Mouse (Mus musculus) layer of hippocampus, adult 11-12 months (tissue): ENCODE data around the gene Kpna6.

Source experiments
- DNase-seq: peaks from one replicate; pipeline ENCODE4 v3.0.0; 2022; ENCODE audit warnings: low spot score

Gene Kpna6

DNA sequence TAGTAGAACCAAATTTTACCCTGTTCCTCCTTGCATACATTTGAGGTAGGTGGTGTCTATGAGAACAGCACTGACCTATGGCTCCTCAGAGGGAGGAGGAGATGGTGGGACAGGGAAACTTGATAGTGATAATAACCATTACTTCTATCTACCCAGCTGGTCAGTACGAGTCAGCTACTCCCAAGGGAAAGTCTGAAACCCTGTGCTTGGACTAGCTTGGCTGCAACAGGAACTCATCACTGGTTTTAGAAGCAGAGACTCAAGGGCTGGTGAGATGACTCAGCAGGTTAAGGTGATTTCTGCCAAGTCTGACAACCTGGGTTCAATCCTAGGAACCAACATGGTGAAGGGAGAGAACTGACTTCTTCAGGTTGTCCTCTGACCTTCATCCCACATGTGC, 23.9 kb downstream of the Kpna6 start:
- no peak for DNase-seq

DNA sequence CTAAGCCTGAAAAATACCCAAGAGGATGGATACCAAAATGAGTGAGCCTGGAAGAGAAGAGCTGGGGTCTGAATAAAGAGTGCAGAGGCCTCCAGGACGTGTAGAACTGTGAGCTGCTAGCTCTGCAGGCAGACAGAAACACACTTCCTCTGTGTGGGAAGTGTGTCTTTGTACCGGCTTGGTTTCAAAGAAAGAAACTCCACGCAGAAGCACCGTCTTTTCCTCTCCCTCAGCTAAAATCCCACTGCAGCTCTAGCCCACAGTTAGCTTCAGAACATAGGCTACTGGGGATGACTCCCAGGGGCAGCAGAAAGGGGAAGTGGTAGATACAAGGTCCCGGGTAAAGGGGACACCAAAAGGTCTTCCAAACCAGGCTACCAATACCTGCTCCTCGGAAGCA, 27.4 kb downstream of the Kpna6 start:
- DNase-seq, result no peak

DNA sequence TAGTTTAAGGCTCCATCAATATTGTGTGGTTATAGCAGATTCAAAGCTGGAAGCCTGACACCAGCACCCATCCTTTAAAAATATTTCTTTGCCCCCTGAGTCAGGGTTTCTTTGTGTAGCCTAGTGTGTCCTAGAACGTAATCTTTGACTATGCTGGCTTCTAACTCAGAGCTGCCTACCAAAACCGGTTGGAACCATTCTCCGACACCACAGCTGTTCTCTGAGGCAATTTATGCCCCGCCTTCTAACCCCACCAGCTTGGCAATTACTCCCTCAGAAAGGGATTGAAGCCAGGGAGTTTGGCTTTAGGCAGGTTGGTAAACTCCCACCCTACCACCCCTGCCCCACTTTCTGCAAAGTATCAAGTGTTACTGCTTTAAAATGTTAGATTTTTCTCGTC, 30.8 kb downstream of the Kpna6 start:
- DNase-seq, result no peak

DNA sequence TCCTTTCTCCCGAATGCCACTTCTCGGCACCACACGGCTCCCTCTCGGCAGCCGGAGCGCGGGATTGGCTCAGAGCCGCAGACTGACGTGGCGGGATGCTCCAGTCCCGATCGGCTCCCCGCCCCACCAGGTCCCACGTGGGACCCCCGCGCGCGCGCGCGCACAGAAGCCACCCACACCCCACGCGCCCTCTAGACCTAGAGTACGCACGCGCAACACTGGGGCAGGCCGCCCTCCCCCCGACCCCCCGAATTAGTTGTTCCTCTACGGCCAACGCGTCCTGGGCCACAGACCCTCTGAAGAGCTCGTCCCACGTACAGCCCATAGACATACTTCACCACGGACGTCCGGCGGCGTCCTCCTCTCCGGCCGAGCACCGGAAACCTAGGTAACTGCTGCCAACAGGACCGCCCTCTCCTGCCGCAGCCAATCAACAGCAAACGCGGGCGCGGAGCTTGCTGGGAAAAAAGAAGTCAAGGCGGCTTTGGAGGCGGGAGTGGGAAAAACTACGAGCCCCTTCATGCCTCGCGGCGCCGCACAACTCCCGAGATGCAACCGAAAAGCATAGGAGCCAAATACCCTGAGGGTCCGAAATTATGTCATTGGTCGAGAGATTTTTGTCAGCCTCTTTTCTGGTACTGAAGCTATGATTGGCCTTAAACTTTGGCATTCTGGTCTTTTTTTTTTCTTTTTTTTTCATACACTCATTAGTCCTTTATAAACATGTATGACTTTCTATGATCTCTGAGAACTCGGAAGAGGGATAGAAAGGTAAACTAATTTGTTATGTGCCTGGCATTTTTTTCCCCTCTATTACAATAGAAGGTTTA, 31.7 kb downstream of the Kpna6 start, which contains the start of gene Txlna:
Txlna (minus strand) TSS at position 428 of the 830 bp plus-strand sequence.
- peak; percentile 98 for DNase-seq

DNA sequence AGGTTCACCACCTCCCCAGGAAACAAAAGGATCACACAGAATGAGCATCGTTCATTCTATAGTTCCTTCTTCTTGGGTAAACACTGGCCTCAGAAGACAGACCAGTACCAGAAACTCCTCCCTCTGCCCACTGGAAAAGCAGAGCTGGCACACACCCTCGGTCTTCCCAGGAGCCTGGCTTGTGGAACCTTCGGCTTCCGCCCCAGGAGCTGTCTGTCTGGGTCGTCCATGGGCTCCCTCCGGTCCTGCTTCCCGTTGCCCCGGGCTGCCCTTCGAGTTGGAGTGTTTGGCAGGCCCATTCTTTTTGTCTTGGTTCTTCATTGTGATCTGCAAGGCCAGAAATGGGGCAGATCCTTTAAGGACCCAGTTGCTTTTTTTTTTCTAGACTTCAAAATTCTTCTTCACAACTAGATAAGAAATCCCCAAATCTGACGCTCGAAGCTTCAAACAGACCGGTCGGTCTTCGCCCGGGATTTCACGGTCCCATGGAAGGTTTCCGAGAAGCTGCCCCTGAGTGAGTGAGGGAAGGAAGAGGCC, 32.4 kb downstream of the Kpna6 start:
- DNase-seq, result no peak

DNA sequence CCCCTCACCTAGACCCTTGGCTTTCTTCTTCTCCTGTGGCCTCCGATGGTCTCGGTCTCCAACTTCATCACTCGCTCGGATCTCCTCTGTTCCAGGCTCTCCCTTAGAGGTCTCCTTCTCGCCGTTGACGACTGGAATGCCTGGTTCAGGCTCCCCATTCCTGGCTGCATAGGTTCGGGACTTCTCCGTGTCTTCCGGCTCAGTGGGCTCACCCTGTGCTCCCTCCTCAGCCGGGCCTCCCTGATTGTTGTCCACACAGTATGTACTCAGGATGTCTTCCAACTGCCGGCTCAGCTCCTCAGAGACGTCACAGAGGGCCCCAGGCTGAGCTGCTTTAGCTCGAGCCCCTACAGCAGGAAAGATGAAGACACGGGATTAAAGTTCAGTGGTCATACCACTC, 33.3 kb downstream of the Kpna6 start:
- DNase-seq, result no peak

DNA sequence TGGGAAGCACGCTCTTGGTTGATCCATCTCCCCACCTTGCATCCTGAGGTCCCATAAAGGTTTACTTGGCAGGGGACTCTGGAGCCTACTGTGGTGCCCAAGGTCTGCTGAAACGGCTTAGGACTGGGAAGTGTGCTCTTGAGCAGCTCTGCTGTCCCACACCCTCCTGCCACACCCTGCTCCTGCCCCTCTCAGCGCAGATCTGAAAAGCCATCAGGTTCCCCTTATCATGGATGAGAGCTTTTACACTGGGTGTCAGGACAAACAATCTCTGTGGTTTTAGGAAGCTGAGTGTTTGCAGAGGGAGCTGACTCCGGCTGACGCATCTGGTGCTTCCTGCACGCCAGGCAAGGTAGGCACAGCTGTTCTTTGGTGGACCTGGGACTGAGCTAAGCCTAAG, 38.7 kb downstream of the Kpna6 start:
- DNase-seq, result no peak

DNA sequence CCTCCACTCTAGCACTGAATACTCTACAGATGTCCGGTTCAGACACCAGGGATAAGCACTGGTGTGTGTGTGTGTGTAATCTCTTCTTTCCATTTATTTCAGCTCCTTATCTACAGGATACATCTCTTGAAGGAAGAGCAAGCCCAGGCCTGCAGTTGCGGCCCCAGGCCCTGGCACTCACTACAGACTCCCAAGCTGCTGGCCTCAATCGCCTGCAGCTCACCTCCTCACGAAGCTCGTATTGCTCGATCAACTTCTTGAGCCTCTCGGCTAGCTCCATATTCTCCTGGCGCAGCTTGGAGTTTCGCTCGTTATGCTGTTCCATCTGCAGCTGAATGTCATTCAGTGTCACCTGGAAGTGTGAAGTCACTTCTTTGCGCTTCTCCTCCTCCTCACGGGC, 40.7 kb downstream of the Kpna6 start:
- DNase-seq, result no peak

DNA sequence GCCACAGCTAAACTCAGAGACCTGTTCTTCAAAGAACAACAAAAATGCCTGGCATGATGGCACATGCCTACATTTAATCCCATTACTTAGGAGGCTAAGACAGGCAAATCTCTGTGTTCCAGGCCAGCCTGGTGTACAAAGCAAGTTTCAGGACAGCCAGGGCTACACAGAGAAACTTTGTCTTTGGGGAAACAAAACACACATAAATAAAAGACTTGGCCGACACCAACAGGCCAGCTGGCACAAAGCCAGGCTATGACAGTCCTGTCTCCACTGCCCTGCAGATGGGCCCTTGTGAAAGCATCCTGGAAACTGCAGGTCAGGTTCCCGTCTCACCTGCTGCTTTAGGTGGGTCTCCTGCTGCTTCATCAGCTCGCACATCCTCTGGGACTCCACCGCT, 41.6 kb downstream of the Kpna6 start:
- no peak for DNase-seq

DNA sequence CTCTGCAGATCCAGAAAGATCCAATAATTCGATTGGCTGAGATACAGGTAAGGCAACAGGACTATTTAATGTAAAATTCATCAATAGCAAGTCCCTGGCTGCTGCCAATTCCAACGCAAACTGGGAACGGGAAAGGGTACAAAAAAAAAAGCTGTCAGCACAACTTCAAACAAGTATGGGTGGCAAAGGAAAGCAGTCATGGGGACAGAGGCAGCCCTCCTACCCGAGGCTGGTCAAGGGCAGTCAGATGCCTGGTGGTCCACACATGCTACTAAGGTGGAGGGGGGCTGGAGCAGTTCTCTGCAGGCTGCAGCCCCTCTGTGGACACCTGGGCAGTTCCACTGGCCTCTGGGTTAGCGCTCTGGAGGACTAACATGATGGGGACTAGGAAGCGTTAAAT, 46.5 kb downstream of the Kpna6 start:
- DNase-seq, result no peak

DNA sequence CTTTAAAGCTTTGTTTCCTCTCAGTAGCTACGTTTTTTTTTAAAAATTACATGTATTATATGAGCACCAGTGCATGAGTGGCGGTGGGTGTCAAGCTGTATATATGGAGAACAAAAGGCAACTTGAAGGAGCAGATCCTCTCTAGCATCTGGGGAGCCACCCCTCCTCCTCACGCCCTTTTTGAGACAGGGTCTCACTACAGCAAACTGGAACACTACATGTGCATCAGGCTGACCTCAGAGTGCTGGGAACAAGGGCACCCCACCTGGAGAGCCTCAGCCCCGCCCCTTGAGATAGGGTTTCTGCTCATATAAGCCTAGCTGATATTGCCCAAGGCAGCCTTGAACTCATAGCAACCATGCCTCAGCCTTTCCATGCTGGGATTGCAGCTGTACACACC, 47.1 kb downstream of the Kpna6 start:
- DNase-seq, result no peak

DNA sequence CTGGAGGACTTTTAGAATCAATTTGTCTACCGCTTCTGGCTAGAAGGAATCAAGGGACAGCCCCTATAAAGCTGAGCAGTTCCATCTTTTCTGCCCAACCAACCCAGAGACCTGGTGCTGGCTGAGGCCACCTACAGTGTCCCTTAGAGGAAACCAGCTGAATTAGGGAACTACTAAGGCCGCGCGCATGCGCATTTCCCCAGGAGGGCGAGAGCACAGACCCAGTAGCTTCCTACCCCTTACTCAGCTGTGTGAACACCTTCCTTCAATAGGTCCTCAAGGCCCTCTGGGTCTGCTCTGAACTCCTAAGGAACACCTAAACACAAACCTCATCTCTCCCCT, 47.6 kb downstream of the Kpna6 start:
- peak; percentile 79 for DNase-seq

DNA sequence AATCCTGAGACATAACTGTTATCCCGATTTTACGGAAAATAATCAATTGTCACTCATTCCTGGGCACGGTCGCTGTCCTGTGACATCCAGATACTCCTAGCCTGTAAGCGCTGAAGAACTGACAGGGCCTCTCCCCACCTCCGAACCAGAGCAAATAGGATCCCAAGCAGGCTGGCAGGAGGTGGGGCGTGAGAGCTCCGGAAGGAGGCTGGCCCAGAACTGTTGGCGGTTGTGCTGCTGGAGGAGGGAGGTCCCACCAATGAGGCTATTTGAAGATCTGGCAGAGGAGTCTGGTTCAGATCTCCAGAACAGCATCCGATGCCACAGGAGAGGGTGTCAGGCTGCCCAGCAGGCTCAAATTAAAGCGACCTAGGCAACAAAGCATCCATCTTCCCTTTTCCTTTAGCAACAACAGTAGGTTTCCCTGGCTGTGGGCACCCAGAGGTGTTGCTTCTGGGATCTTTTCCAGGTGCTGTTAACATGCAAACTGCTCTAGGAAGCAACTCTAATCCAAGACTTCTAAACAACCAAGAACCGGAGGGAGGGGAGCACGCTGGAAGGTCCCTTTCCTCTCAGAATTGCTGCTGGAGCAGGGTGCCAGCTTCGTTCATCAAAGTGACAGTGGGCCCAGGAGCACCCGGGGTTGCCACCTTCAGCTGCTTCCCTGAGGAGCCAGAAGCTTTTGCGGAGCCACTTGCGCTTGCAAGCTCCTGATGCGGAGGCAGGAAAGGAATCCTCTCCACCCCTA, 48.1 kb downstream of the Kpna6 start:
- peak; percentile 90 for DNase-seq

DNA sequence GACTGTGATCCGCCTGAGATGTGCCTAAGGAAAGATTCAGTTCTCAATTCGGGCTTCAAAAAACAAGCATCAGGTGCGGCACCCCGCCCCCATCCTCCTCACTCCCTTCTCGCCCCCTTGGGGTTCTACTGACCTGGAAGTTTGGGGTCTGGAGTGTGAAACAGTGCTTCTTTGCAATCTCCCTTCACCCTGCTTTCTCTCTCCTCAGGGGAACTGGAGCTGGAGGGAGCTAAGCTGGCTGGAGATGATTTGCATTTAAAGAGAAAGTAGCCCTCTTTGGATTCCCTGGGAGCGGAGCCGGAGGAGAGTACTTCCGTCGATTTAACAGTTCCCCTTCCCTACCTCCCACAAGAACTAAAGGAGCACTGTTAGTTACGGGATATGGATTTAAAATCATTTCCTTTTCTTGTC, 48.9 kb downstream of the Kpna6 start, which contains the start of gene Ccdc28b:
Ccdc28b (minus strand) TSS at position 267 of the 411 bp plus-strand sequence.
- peak; percentile 62 for DNase-seq

DNA sequence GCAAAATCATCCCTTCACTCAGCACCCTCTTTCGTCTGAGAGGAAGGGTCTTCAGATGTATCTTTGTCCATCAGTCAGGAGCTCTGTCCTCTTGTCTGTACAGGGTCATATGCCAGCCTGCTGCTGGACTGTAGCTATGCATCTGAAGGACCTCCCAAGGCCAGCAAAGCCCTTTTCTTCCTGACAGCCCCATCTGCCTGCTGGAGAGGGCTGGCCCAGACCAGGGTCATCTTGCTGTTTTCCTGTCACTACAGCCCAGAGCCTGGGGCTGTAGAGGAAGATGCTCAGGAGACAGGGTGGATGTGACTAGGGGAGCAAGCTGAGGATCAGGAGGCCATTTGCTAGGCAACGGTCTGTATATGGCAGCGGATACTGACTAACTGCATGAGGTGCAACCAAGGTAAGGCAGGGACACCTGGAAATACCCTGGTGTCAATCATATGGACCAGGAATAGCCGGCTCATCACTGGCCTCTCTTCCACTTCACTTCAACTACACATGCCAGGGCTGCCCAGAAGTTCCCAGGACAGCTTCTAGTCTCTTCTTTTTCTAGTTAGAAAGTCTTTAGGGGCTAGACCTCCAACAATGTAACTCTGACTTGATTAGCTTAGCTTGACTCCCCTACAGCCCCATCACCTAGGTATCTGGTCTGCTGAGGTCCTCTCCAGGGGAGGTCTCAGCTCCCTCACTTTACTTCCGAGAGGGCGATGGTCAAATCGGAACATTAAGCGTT, 49.6 kb downstream of the Kpna6 start:
- DNase-seq, result no peak

DNA sequence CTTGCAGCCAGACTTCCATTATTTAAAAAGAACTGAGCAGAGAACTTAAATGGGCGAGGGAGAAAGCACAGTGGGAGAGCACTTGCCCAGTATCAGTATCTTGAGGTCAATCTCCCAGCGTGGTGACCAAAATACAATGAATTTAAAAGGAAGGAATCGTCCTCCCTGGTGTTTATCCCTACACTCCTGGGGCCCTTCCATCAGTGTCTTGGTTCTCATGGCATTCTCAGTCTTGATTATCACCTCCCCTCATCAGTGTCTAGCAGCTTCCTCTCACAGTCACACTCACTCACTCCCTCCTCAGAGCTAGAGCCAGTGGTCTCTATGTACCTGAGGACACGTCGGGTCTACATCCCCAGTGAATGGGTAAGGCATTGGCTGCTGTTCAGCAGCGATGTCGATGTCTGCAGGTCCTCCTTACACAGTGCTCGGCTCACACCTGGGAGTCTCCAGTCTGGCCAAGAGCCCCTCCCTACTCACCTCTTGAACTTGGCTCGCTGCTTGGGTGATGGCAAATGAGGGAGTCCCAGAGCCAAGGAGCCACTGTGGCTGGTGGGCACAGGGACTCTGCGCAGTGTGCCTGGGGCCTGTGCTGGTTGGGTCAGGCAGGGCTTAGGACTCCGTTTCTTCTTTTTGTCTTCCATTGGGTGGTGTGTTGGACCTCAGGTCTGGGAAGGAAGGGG, 50.3 kb downstream of the Kpna6 start:
- no peak for DNase-seq

DNA sequence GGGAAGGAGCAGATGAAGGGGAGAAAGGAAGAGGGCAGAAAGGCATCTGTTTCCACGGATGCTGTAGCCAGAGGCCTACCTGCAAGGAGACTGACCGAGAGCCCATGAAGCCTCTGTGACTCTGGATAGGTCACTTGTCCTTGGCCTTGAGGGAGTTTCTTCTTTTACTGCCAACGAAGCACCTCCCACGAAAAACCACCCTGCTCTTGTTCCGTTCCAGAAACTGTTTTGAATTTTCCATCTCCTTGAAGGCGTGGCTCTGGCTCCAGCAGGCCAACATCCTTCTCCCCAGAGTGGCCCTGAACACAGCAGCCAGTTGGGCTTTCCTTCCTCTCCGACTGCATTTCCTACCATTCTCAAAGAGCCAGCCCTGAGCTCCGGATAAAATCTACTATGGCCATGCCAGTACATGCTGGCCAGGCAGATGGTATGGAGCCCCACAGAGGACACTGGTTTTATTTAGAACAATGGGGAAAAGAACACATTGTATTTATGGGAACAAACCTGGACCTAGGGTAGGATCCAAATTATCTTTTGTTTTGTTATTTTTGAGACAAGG, 51.2 kb downstream of the Kpna6 start:
- DNase-seq, result no peak

DNA sequence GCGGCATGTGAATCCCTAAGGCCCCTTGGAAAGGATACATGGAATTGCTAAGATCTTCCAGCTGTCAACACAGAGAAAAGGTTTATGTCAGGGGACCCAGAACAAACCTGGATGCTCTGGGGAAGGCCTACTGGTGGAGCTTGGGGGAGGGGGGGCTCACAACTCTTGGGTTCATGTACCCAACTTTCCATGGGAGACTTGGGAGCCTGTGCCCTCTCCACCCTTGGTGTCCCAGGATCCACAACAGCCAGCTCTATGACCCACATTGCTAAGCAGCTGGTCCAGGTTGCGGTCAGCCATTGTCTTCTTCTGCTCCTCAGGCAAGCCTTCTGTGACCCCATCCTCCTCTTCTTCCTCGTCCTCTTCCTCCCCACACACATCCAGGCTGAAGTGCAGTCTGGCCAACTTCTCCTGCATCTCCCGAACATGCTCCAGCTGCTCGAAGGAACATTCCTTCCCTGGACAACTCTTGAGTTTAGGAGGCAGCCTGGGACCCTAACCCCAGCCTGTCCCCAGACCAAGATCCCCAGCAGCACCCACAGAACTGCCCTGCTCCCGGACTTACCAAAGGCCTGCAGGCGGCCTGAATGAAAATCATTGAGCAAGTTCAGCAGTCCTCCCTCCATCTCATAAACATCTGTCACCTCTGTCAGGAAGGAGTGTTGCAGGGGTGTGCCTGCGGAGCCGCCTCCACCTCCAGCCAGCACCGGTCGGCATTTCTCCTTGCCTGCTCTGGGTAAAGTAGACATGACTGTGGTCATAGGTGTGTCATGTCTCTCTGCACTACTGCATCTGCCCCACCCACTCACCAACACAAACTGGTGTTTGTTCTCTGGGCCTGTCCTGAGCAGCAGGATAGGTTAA, 51.9 kb downstream of the Kpna6 start:
- DNase-seq, result no peak

DNA sequence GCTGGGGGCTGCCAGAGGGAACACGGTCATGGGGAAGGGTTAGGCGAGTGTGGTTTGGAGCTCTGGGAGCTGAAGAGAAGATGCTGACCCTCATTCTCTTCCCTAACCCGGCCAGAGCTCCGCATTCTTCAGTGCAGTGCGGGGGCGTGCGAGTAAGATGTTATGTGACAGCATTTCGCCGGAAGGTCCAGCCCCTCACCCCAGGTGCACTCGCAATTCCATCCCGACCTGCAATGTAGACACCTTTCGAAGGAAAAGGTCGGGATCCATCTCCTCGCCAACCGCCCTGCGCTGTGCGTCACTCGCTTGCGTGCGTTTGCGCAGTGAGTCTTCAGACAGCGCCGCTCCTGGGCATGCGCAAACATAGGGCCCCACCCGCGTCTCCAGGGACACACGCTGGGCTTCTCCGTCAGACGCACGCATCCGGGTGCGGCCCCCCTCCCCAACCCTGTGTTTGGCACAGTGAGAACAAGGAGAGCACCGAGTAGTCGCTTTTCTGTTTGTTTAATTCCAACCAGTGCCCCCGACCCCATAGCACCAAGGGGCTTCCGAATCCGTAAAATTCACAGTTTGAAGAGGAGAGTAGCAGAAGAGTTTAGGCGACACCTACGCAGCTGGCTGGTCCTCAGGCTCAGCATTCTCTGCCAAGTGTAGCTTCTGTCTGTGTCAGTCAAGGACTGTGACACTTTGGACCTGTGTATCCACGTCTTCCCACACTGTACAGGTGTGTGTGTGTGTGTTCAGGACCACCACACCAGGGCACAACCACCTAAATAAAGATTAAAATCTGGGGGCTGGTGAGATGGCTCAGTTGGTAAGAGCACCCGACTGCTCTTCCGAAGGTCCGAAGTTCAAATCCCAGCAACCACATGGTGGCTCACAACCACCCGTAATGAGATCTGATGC, 53.5 kb downstream of the Kpna6 start, which contains the start of gene Iqcc:
Iqcc (minus strand) TSS at position 314 of the 906 bp plus-strand sequence.
- DNase-seq, result peak; percentile 97
